Mouse (Mus musculus) CH12.LX (cell line): ENCODE measurements at regions not wholly inside any gene's neighbourhood (a gene's known extent, or its start where the extent isn't known, plus 50 kb on each side); places are given as distances from the start of the nearest gene placed in this dataset.

Experiments used
- DNase-seq: peaks from one replicate; pipeline ENCODE4 v3.0.0-alpha.2; 2013; ENCODE audit errors: extremely low read depth
- H3K27ac ChIP-seq: 2 replicates; pipeline ENCODE4 v1.5.1; 2012; ENCODE audit warnings: low read depth, mild to moderate bottlenecking, control low read depth, moderate library complexity; ENCODE audit not compliant: insufficient read depth
- H3K27me3 ChIP-seq: replicated peaks from 2 replicates; pipeline ENCODE3; 2012; ENCODE audit warnings: inconsistent platforms
- H3K36me3 ChIP-seq, 2 experiments: replicated peaks in 1 of 2; 2 replicates each; pipeline versions ENCODE3 to v1.6.1; 2012; ENCODE audit warnings: inconsistent platforms in 1 of 2, low read length in 1 of 2, mild to moderate bottlenecking in 1 of 2, mixed read lengths in 1 of 2, moderate library complexity in 1 of 2; ENCODE audit not compliant: control insufficient read depth in 1 of 2, insufficient read depth in 1 of 2
- H3K4me1 ChIP-seq, 2 experiments: 2 replicates each; pipeline ENCODE4 v1.6.1; 2012; ENCODE audit warnings: inconsistent platforms in 1 of 2, moderate library complexity in 1 of 2; ENCODE audit not compliant: insufficient read depth in 2 of 2, control insufficient read depth in 1 of 2
- H3K4me2 ChIP-seq: 2 replicates; pipeline ENCODE4 v1.6.1; 2012; ENCODE audit warnings: low read depth, mild to moderate bottlenecking, control low read depth; ENCODE audit not compliant: poor library complexity, insufficient read depth, severe bottlenecking
- H3K4me3 ChIP-seq, 3 experiments: fragments of 150-350 bp in 1 of 3; sonication (generic) in 1 of 3; replicated peaks in 1 of 3; 2 replicates each; pipeline versions ENCODE3 to v1.5.1; 2011 to 2012; ENCODE audit warnings: low read depth in 2 of 3, low read length in 2 of 3, mild to moderate bottlenecking in 2 of 3, moderate library complexity in 2 of 3, control low read depth in 1 of 3, improper control_type of control experiment in 1 of 3, inconsistent platforms in 1 of 3, mixed read lengths in 1 of 3; ENCODE audit not compliant: poor library complexity in 1 of 3
- H3K79me2 ChIP-seq: replicated peaks from 2 replicates; pipeline ENCODE4 v1.6.1; 2012; ENCODE audit warnings: mild to moderate bottlenecking, moderate library complexity; ENCODE audit not compliant: control insufficient read depth, poor library complexity, insufficient read depth, severe bottlenecking; ENCODE audit errors: extremely low read depth
- H3K9ac ChIP-seq: 2 replicates; pipeline ENCODE4 v1.6.1; 2012; ENCODE audit warnings: low read depth, mild to moderate bottlenecking, control low read depth, moderate library complexity; ENCODE audit not compliant: insufficient read depth
- H3K9me3 ChIP-seq: replicated peaks from 2 replicates; pipeline ENCODE3; 2012; ENCODE audit warnings: low read length, inconsistent platforms, mixed read lengths
- CHD1 ChIP-seq: IDR thresholded peaks from 2 replicates; pipeline ENCODE4 v1.6.1; 2012; ENCODE audit warnings: low read depth, low read length, improper control_type of control experiment, inconsistent platforms
- CTCF ChIP-seq, 2 experiments: IDR thresholded peaks in 1 of 2; conservative IDR thresholded peaks in 1 of 2; 2 replicates each; pipeline ENCODE4 v1.5.1; 2011 to 2012; ENCODE audit warnings: low read depth in 2 of 2, low read length in 2 of 2, improper control_type of control experiment in 1 of 2, inconsistent platforms in 1 of 2, mild to moderate bottlenecking in 1 of 2, moderate library complexity in 1 of 2
- E2F4 ChIP-seq: IDR thresholded peaks from 2 replicates; pipeline ENCODE4 v1.6.1; 2011; ENCODE audit warnings: low read depth, low read length, improper control_type of control experiment; ENCODE audit not compliant: insufficient replicate concordance
- ELF1 ChIP-seq: IDR thresholded peaks from 2 replicates; pipeline ENCODE4 v1.6.1; 2014; ENCODE audit warnings: low read depth, mild to moderate bottlenecking, inconsistent platforms, low read length, improper control_type of control experiment
- EP300 ChIP-seq: IDR thresholded peaks from 2 replicates; pipeline ENCODE4 v1.6.1; 2011; ENCODE audit warnings: low read length, improper control_type of control experiment
- ETS1 ChIP-seq: conservative IDR thresholded peaks from 2 replicates; pipeline ENCODE4 v1.6.1; 2012; ENCODE audit warnings: low read depth, mild to moderate bottlenecking, inconsistent platforms, low read length, improper control_type of control experiment, moderate library complexity
- IRF4 ChIP-seq: IDR thresholded peaks from 2 replicates; pipeline ENCODE4 v1.6.1; 2014; ENCODE audit warnings: low read depth, mild to moderate bottlenecking, inconsistent platforms, low read length, improper control_type of control experiment
- MAFK ChIP-seq: IDR thresholded peaks from 2 replicates; pipeline ENCODE4 v1.6.1; 2011; ENCODE audit warnings: low read length, improper control_type of control experiment; ENCODE audit not compliant: insufficient replicate concordance
- MAX ChIP-seq: IDR thresholded peaks from 2 replicates; pipeline ENCODE4 v1.6.1; 2011; ENCODE audit warnings: low read length, improper control_type of control experiment
- MAZ ChIP-seq: IDR thresholded peaks from 2 replicates; pipeline ENCODE4 v1.6.1; 2012; ENCODE audit warnings: low read depth, mild to moderate bottlenecking, inconsistent platforms, low read length, improper control_type of control experiment, moderate library complexity
- MYC ChIP-seq: IDR thresholded peaks from 2 replicates; pipeline ENCODE4 v1.6.1; 2011; ENCODE audit warnings: low read depth, mild to moderate bottlenecking, improper control_type of control experiment, low read length
- NELFE ChIP-seq: IDR thresholded peaks from 2 replicates; pipeline ENCODE4 v1.6.1; 2011; ENCODE audit warnings: low read depth, low read length, improper control_type of control experiment
- PAX5 ChIP-seq: IDR thresholded peaks from 2 replicates; pipeline ENCODE4 v1.6.1; 2012; ENCODE audit warnings: low read length, inconsistent platforms, mixed read lengths
- POLR2A ChIP-seq: IDR thresholded peaks from 2 replicates; pipeline ENCODE4 v1.6.1; 2011; ENCODE audit warnings: low read depth, mild to moderate bottlenecking, improper control_type of control experiment, low read length
- UBTF ChIP-seq: IDR thresholded peaks from 2 replicates; pipeline ENCODE4 v1.6.1; 2012; ENCODE audit warnings: low read depth, mild to moderate bottlenecking, inconsistent platforms, low read length, improper control_type of control experiment, moderate library complexity
- USF2 ChIP-seq: conservative IDR thresholded peaks from 2 replicates; pipeline ENCODE4 v1.6.1; 2011; ENCODE audit warnings: low read depth, low read length, improper control_type of control experiment
- ZC3H11A ChIP-seq: IDR thresholded peaks from 2 replicates; pipeline ENCODE4 v1.6.1; 2012; ENCODE audit warnings: low read depth, mild to moderate bottlenecking, inconsistent platforms, low read length, improper control_type of control experiment
- ZKSCAN1 ChIP-seq: IDR thresholded peaks from 2 replicates; pipeline ENCODE4 v1.6.1; 2012; ENCODE audit warnings: low read depth, inconsistent platforms, low read length, improper control_type of control experiment, borderline replicate concordance
- dilution Hi-C: fragments of 300-500 bp; cut with MboI; formaldehyde crosslinking; loops from 2 replicates; pipeline ENCODE4 v1.14.3; 2020; ENCODE audit warnings: low sequenced_read_pairs; ENCODE audit not compliant: extremely low pct_unique_long_range_greater_than_20kb, extremely low pct_ligation_motif_present
- in situ Hi-C: fragments of 300-500 bp; cut with MboI; formaldehyde crosslinking; loops from 3 replicates; pipeline ENCODE4 v1.14.3; 2019; ENCODE audit warnings: low sequenced_read_pairs, low pct_ligation_motif_present, low pct_unique_long_range_greater_than_20kb, mixed read lengths

DNA sequence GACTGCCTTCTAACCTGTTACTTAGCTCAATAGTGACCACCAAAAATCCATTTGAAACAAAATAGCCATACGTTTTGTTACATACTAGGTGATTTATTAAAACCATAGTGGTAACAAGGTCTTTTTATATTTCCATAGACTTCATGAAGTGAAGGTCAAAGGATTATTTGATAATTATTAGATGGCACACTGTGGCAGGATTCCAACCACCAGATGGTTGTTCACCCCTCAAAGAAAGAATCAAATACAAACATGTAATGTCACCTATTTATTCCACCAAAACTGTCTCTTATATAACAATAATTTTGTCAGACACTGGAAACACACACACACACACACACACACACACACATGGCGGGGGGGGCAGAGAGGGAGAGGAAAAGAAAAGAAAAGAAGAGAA is 431.2 kb downstream of the Btg1 start:
- in situ Hi-C loops: no loop called here

DNA sequence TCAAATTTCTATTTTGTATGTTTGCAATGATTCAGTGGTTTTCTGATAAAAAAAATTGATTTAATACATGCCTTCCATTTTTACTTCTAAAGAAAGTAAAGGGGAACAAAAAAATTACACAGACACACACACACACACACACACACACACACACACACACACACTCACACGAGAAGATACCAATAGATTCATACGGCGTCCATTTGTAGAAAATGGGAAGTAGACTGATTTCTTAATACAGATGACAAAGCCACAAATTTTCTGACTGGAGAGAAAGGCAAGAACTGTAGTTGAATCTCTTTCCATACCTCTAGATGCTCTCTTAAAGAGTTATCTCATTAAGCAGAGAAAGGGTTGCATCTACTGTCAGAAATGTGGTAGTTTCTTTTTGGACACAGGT is 424.9 kb upstream of the Dcn start:
- H3K27me3 ChIP-seq: no peaks in the 10 kb centered on the region
- H3K4me3 ChIP-seq: no peak overlapping the region
- H3K27ac ChIP-seq: no peak overlapping the region
- H3K4me1 ChIP-seq: no peaks in the 10 kb centered on the region
- in situ Hi-C loops: no loop called here
- TF ChIP-seq IRF4 (no peak), EP300 (no peak), PAX5 (no peak), ETS1 (no peak), POLR2A (no peak), ZC3H11A (no peak), CHD1 (no peak), ELF1 (no peak), MAX (no peak), UBTF (no peak), NELFE (no peak), MAZ (no peak)
- H3K4me2 ChIP-seq: no peak overlapping the region
- dilution Hi-C loops: no loop called here
- no peaks in the 10 kb centered on the region for H3K36me3 ChIP-seq
- DNase-seq: no peak
- no peaks in the 10 kb centered on the region for H3K79me2 ChIP-seq
- H3K9me3 ChIP-seq: no peaks in the 10 kb centered on the region
- H3K9ac ChIP-seq: no peak overlapping the region

More for the DNA sequence above, 431.2 kb downstream of the Btg1 start:
- H3K27me3 ChIP-seq: no peaks in the 10 kb centered on the region
- no peak for DNase-seq
- dilution Hi-C loops: no loop called here
- H3K4me2 ChIP-seq: no peak overlapping the region
- H3K36me3 ChIP-seq: no peaks in the 10 kb centered on the region
- H3K9ac ChIP-seq: no peak overlapping the region
- H3K4me3 ChIP-seq: no peak overlapping the region
- no peaks in the 10 kb centered on the region for H3K79me2 ChIP-seq
- TF ChIP-seq PAX5 (no peak), E2F4 (no peak), MAZ (no peak), ELF1 (no peak), CHD1 (no peak), MYC (no peak), CTCF (conservative IDR thresholded peaks at IDR 0.05 in 1 of 2, IDR thresholded peaks at IDR 0.05 in 1 of 2; ENCODE audit: low read depth in 2 of 2, low read length in 2 of 2) (no peak), MAFK (no peak), ZKSCAN1 (no peak), USF2 (no peak)
- no peak overlapping the region for H3K27ac ChIP-seq
- H3K4me1 ChIP-seq: no peaks in the 10 kb centered on the region
- no peaks in the 10 kb centered on the region for H3K9me3 ChIP-seq
